Mouse (Mus musculus) hindbrain, embryonic 11.5 days (tissue): Measurements from ENCODE around the gene Mmrn2. TPM values are rescaled to one million over a fixed set of nuclear protein-coding genes. Genes with fewer than 3 reads are reported as not detected.
A peak's percentile ranks its signal among the peaks of the same experiment; 100 is the strongest.

ENCODE experiments used
- ATAC-seq: fragments of 200-750 bp; cut with Nextera tagmentation; 2 replicates; pipeline ENCODE4 v1.8.0; 2017; ENCODE audit warnings: mild to moderate bottlenecking, moderate TSS enrichment, moderate library complexity; ENCODE audit not compliant: low FRiP score
- DNase-seq: peaks from one replicate; pipeline ENCODE4 v3.0.0-alpha.2; 2015; ENCODE audit warnings: low spot score
- H3K27ac ChIP-seq: fragments of 300-500 bp; sonication (generic); 2 replicates; pipeline ENCODE4 v1.5.1; 2014; ENCODE audit warnings: mild to moderate bottlenecking, low read depth, low read length
- H3K27me3 ChIP-seq: fragments of 300-500 bp; sonication (generic); 2 replicates; pipeline ENCODE4 v1.6.1; 2014; ENCODE audit warnings: mild to moderate bottlenecking, low read length, moderate library complexity, mixed read lengths; ENCODE audit not compliant: control insufficient read depth, insufficient read depth
- H3K36me3 ChIP-seq: fragments of 300-500 bp; sonication (generic); 2 replicates; pipeline ENCODE4 v1.6.1; 2014; ENCODE audit warnings: mild to moderate bottlenecking, low read length, moderate library complexity, mixed read lengths; ENCODE audit not compliant: control insufficient read depth, insufficient read depth
- H3K4me1 ChIP-seq: fragments of 300-500 bp; sonication (generic); replicated peaks from 2 replicates; pipeline ENCODE4 v1.6.1; 2014; ENCODE audit warnings: low read length, mixed read lengths; ENCODE audit not compliant: control insufficient read depth, insufficient read depth
- H3K4me2 ChIP-seq: fragments of 300-500 bp; sonication (generic); replicated peaks from 2 replicates; pipeline ENCODE4 v1.6.1; 2014; ENCODE audit warnings: mild to moderate bottlenecking, low read depth, low read length
- H3K4me3 ChIP-seq: fragments of 300-500 bp; sonication (generic); 2 replicates; pipeline ENCODE4 v1.5.1; 2014; ENCODE audit warnings: low read depth, low read length
- H3K9ac ChIP-seq: fragments of 300-500 bp; sonication (generic); 2 replicates; pipeline ENCODE4 v1.6.1; 2014; ENCODE audit warnings: low read depth, low read length
- H3K9me3 ChIP-seq: fragments of 300-500 bp; sonication (generic); 2 replicates; pipeline ENCODE4 v1.6.1; 2016; ENCODE audit warnings: low read length; ENCODE audit not compliant: control insufficient read depth
- WGBS: fragments of 180-500 bp; shearing (Covaris S2); extraction: QIAGEN DNeasy Blood & Tissue Kit; methylation state at CpG from one replicate; pipeline ENCODE4 v1.1.7; 2014; 5-methylcytosine and 5-hydroxymethylcytosine counted together
- polyA plus RNA-seq: library from polyadenylated mRNA; unstranded; fragments of >200 nt; fragmentation: Nextera tagmentation; extraction: Ambion mirVana; gene quantifications from 2 replicates; pipeline ENCODE4 v1.2.1, GENCODE M21; 2014

Mmrn2 gene
- polyA plus RNA-seq, 1 experiment from 2014 or later, result 4.4 TPM

- 80% methylated on average over 6 of the region's 6 CpGs for WGBS
- no peak for ATAC-seq
- Histone ChIP-seq H3K36me3 (no peaks in the 10 kb centered on the region), H3K4me1 (no peaks in the 10 kb centered on the region), H3K4me3 (no peak within 1 kb of the TSS), H3K4me2 (no peak within 1 kb of the TSS), H3K9me3 (no peaks in the 10 kb centered on the region), H3K9ac (no peak within 1 kb of the TSS), H3K27ac (no peak within 1 kb of the TSS), H3K27me3 (no peaks in the 10 kb centered on the region)
- no peak for DNase-seq
Observed at GRCm38 (mm10) chr14:34355301-34355700, 20.0 kb upstream of the Mmrn2 start, which contains the start of gene Fam25c. Gene Fam25c, minus strand, starts transcription at chr14:34355433.

DNA sequence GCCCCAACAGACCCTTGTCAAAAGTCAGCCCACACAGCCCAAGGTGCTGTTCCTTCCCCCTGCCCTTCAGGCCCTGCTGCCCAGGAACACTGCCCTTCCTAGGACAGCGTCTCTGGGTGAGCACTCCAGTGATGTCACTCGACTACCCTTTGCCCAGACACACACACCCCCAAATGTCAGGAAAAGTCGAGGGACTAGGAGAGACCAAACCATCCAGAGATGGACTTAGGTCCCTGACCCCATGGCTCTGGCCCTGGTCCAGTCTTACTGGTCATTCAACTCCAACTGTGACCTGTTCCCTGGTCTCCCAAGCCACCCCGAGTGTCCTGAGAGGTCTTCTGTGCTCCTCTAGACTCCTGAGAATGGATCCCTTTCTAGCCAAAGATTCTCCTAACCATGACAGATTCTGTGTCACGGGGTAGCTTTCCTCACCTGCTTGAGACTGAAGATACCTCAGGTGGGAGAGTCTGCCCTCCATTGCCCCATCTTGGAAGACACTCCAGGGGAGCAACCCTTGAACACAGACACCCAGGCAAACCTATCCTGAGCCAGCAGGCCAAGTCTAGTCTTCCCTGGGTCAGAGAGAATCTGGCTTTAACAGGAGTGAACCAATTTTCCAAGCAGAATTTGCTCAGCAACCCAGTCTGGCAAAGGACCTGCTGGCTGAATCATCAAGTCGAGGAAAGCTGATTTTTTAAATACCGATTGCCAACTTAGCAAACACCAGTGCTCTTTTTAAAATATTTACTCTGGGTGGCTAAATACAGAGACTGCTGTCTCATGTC lies 17.4 kb upstream of the Mmrn2 start:
- no peaks in the 10 kb centered on the region for H3K9me3 ChIP-seq
- H3K4me3 ChIP-seq, result no peak overlapping the region
- H3K9ac ChIP-seq, result no peak overlapping the region
- no peaks in the 10 kb centered on the region; the same call in 1 of the 2 replicates for H3K27me3 ChIP-seq
- ATAC-seq, result no peak
- no peak for DNase-seq
- 86% methylated on average over 7 of the region's 7 CpGs for WGBS
- H3K36me3 ChIP-seq, result no peaks in the 10 kb centered on the region
- no peaks in the 10 kb centered on the region for H3K4me1 ChIP-seq
- no peak overlapping the region for H3K4me2 ChIP-seq
- no peak overlapping the region for H3K27ac ChIP-seq

- ATAC-seq, result no peak
- WGBS, result 42% methylated on average over 5 of the region's 5 CpGs
Observed at GRCm38 (mm10) chr14:34359676-34360244, 15.5 kb upstream of the Mmrn2 start.

DNA sequence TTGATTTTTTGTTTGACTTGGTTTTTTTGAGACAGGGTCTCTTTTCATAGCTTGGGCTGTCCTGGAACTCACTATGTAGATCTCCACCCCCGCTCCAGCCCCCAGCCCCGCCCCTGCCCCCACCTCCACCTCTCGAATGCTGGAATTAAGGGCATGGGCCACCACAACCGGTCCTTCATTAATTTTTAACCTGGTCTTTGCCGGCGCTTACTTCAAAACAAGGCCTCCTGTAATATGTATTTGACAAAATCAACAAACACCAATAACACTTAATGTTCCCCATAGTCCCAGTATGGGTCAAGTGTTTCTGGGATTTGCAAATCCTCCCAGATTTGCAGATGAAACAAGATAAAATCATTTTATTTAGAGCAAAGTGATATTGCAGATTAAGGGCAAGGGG lies 15.0 kb upstream of the Mmrn2 start:
- 45% methylated on average over 6 of the region's 6 CpGs for WGBS
- Histone ChIP-seq H3K4me2 (no peak overlapping the region), H3K4me3 (no peak overlapping the region), H3K27me3 (no peaks in the 10 kb centered on the region; the same call in 1 of the 2 replicates), H3K9ac (no peak overlapping the region), H3K4me1 (no peaks in the 10 kb centered on the region), H3K9me3 (no peaks in the 10 kb centered on the region), H3K27ac (no peak overlapping the region), H3K36me3 (no peaks in the 10 kb centered on the region)
- no peak for DNase-seq
- ATAC-seq, result no peak

More at GRCm38 (mm10) chr14:34359676-34360244, 15.5 kb upstream of the Mmrn2 start:
- no peaks in the 10 kb centered on the region; the same call in 1 of the 2 replicates for H3K27me3 ChIP-seq
- H3K9me3 ChIP-seq, result no peaks in the 10 kb centered on the region
- H3K36me3 ChIP-seq, result no peaks in the 10 kb centered on the region
- H3K9ac ChIP-seq, result no peak overlapping the region
- no peaks in the 10 kb centered on the region for H3K4me1 ChIP-seq
- no peak overlapping the region for H3K4me3 ChIP-seq
- no peak for DNase-seq
- H3K27ac ChIP-seq, result no peak overlapping the region
- no peak overlapping the region for H3K4me2 ChIP-seq

GRCm38 (mm10) chr14:34362135-34362534 lies 13.1 kb upstream of the Mmrn2 start:
- Histone ChIP-seq H3K36me3 (no peaks in the 10 kb centered on the region), H3K4me2 (no peak overlapping the region), H3K4me3 (no peak overlapping the region), H3K9me3 (no peaks in the 10 kb centered on the region), H3K9ac (no peak overlapping the region), H3K4me1 (no peaks in the 10 kb centered on the region), H3K27me3 (no peaks in the 10 kb centered on the region; the same call in 1 of the 2 replicates), H3K27ac (no peak overlapping the region)
- WGBS, result 81% methylated on average over 4 of the region's 4 CpGs
- no peak for DNase-seq
- no peak for ATAC-seq

- ATAC-seq (peak; percentile 49), DNase-seq (peak; percentile 69)
- Histone ChIP-seq H3K36me3 (no peaks in the 10 kb centered on the region), H3K4me3 (peak overlapping the region; percentile 30), H3K4me1 (no peaks in the 10 kb centered on the region), H3K4me2 (peak overlapping the region; percentile 44), H3K9me3 (no peaks in the 10 kb centered on the region), H3K9ac (no peak overlapping the region), H3K27me3 (no peaks in the 10 kb centered on the region; the same call in 1 of the 2 replicates), H3K27ac (no peak overlapping the region)
- WGBS, result 28% methylated on average over 18 of the region's 18 CpGs
Observed at GRCm38 (mm10) chr14:34362726-34363445, 12.4 kb upstream of the Mmrn2 start.

DNA sequence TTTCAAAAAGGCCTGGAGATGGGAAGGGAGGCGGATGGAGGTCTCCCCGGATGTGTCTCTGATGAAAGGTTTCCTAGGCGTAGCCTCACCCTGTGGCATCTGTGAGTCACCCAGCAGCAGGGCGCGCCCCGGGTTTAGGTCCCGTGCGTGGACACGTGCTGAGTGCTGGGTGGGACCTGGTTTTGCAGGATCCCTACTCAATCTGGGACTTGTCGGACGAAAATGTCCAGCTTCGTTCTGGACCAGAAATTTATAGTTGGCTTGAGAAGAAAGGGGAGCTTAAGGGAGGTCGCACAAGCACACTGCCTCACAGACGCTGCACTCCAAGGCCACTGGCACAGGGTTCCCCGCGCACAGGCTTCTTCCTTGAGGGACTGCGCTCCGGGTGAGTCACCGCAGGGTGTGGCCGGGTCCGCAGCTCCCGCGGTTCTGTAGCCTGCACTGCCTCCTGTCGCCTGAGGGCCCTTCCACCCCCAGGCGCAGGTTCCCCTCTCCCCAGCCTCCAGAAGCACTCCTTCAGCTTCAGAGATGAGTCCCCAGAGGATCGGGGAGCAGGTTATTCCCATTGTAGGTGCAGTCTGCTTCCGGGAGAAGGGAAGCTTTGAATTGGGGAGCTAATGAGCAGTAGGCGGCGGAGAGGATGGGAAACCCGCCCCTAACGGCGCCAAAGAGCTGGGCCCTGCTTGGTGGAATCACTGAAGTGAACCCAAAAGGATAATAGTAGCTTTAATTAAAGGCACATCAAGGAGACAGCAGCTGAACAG lies 11.6 kb upstream of the Mmrn2 start:
- H3K4me1 ChIP-seq, result no peaks in the 10 kb centered on the region
- no peak overlapping the region for H3K27ac ChIP-seq
- no peaks in the 10 kb centered on the region; the same call in 1 of the 2 replicates for H3K27me3 ChIP-seq
- H3K36me3 ChIP-seq, result no peaks in the 10 kb centered on the region
- ATAC-seq (peak; percentile 81), DNase-seq (peak; percentile 71)
- H3K9ac ChIP-seq, result peak overlapping the region; percentile 51
- peak overlapping the region; percentile 30 for H3K4me3 ChIP-seq
- peak overlapping the region; percentile 44 for H3K4me2 ChIP-seq
- no peaks in the 10 kb centered on the region for H3K9me3 ChIP-seq
- WGBS, result 2% methylated on average over 32 of the region's 32 CpGs
